Mouse (Mus musculus) E14TG2a.4 (cell line): ENCODE results near the gene G530012D18Rik.
"Not testable (repeated sequence)": the region's sequence is repeated elsewhere in the genome, so short reads cannot be mapped to it uniquely, and the experiment has no call there.

Experiments
- CTCF ChIP-seq: conservative IDR thresholded peaks from 2 replicates; pipeline ENCODE4 v1.5.1; 2014; ENCODE audit warnings: low read length
- NANOG ChIP-seq: IDR thresholded peaks from 2 replicates; pipeline ENCODE4 v1.6.1; 2014; ENCODE audit warnings: borderline replicate concordance, low read length, mixed read lengths

- not testable (repeated sequence) for TF ChIP-seq CTCF, NANOG
Observed at GRCm38 (mm10) chr1:85578372-85579010, 3.0 kb downstream of the G530012D18Rik start.
